Mouse (Mus musculus) thymus, postnatal 36 days (tissue): ENCODE results near the gene Cipc.

Source experiments
- DNase-seq, 2 experiments: peaks; one replicate each; pipeline ENCODE4 v3.0.0; 2022; ENCODE audit warnings: mixed read lengths in 2 of 2

Cipc gene

GRCm38 (mm10) chr12:86946862-86947574, at the start of gene Cipc:
TSS of gene Cipc (plus strand) at chr12:86947043.
- DNase-seq: peak; percentile 96 to 99

GRCm38 (mm10) chr12:86897769-86898273, 49.0 kb upstream of the Cipc start:
- peak in 1 of 2 experiments; percentile 25 for DNase-seq

GRCm38 (mm10) chr12:86898448-86898847, 48.4 kb upstream of the Cipc start:
- DNase-seq: no peak

- DNase-seq: no peak
Measured at GRCm38 (mm10) chr12:86899461-86900179, 47.2 kb upstream of the Cipc start.

- no peak for DNase-seq
Measured at GRCm38 (mm10) chr12:86903828-86904806, 42.7 kb upstream of the Cipc start.

- peak; percentile 37 to 50 for DNase-seq
Measured at GRCm38 (mm10) chr12:86905203-86905602, 41.6 kb upstream of the Cipc start.

- DNase-seq: peak in 1 of 2 experiments; percentile 23
Measured at GRCm38 (mm10) chr12:86905876-86906275, 41.0 kb upstream of the Cipc start.

- DNase-seq: peak; percentile 89 to 92
Measured at GRCm38 (mm10) chr12:86906395-86906794, 40.4 kb upstream of the Cipc start.

GRCm38 (mm10) chr12:86911482-86911931, 35.3 kb upstream of the Cipc start:
- no peak for DNase-seq

GRCm38 (mm10) chr12:86912335-86913093, 34.3 kb upstream of the Cipc start:
- no peak for DNase-seq

GRCm38 (mm10) chr12:86914351-86914750, 32.5 kb upstream of the Cipc start:
- DNase-seq: no peak

- no peak for DNase-seq
Measured at GRCm38 (mm10) chr12:86914756-86915155, 32.1 kb upstream of the Cipc start.

GRCm38 (mm10) chr12:86915617-86916016, 31.2 kb upstream of the Cipc start:
- DNase-seq: no peak

GRCm38 (mm10) chr12:86916796-86917573, 29.9 kb upstream of the Cipc start:
- DNase-seq: no peak

- no peak for DNase-seq
Measured at GRCm38 (mm10) chr12:86918361-86918967, 28.4 kb upstream of the Cipc start.

GRCm38 (mm10) chr12:86918983-86919722, 27.7 kb upstream of the Cipc start:
- no peak for DNase-seq

- DNase-seq: peak; percentile 69 to 70
Measured at GRCm38 (mm10) chr12:86923837-86924236, 23.0 kb upstream of the Cipc start.

GRCm38 (mm10) chr12:86930934-86931729, 15.7 kb upstream of the Cipc start:
- DNase-seq: no peak
